Mouse (Mus musculus): ENCODE data around the gene Ivns1abp.

- TF ChIP-seq CTCF (IDR thresholded peaks at IDR 0.05; ENCODE audit: borderline replicate concordance, control insufficient read depth, extremely low read depth, insufficient read depth, low read length, poor library complexity) (no peak), POLR2A (IDR thresholded peaks at IDR 0.05; ENCODE audit: control insufficient read depth, extremely low read depth, insufficient read depth, low read length, poor library complexity) (no peak)
Measured at GRCm38 (mm10) chr1:151338941-151339340, 5.3 kb upstream of the Ivns1abp start.

All from thymus, adult 2 months (tissue).